Mouse (Mus musculus) lung, postnatal 0 days (tissue): ENCODE results near the gene Cenpx.

Experiments
- CTCF ChIP-seq: IDR thresholded peaks from 2 replicates; pipeline ENCODE4 v1.5.1; 2016; ENCODE audit warnings: antibody characterized with exemption, mild to moderate bottlenecking
- EP300 ChIP-seq: IDR thresholded peaks from 2 replicates; pipeline ENCODE4 v1.6.1; 2016; ENCODE audit warnings: antibody characterized with exemption, mild to moderate bottlenecking, control low read depth

DNA sequence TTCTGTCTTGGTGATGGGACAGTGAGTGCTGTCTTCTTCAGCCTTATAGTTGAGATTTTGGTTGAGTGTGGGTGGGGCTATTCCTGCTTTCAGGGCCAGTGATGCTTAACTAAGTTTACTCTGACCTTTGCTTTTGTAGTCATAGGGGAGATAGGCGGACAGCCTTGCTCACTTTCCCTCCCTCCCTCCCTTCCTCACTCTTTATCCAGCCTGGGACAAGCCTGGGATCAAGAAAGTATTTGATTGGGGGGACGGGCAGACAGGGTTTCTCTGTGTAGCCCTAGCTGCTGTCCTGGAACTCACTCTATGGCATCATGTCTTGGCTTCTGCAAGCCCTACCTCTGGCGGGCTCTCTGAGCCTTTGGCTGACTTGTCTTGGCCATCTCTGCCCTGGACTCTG is 20.1 kb downstream of the Cenpx start:
- TF ChIP-seq EP300 (no peak), CTCF (no peak)
